Mouse (Mus musculus): ENCODE results near the gene Cidec. TPM values are rescaled to one million over a fixed set of nuclear protein-coding genes. Genes with fewer than 3 reads are reported as not detected.

The Cidec gene
- polyA plus RNA-seq, 1 experiment from 2014 or later = not detected

Other genes starting within 250 kb of the Cidec start
- gene Lhfpl4, start 240.4 kb downstream of the Cidec start, polyA plus RNA-seq (2016; fragmentation: Nextera tagmentation; extraction: Ambion mirVana) = 12.1 and 20.8 TPM in 2 replicates
- 45.7 and 52.3 TPM in 2 replicates for gene Mtmr14, start 197.9 kb downstream of the Cidec start, polyA plus RNA-seq (2016; fragmentation: Nextera tagmentation; extraction: Ambion mirVana)
- gene Cpne9, start 153.5 kb downstream of the Cidec start, polyA plus RNA-seq (2016; fragmentation: Nextera tagmentation; extraction: Ambion mirVana) = 0.35 and 0.58 TPM in 2 replicates
- gene Brpf1, start 128.6 kb downstream of the Cidec start, polyA plus RNA-seq (2016; fragmentation: Nextera tagmentation; extraction: Ambion mirVana) = 25.4 and 26.9 TPM in 2 replicates
- 15.7 and 16.1 TPM in 2 replicates for gene Ogg1, start 108.8 kb downstream of the Cidec start, polyA plus RNA-seq (2016; fragmentation: Nextera tagmentation; extraction: Ambion mirVana)
- gene Camk1, start 91.8 kb downstream of the Cidec start, polyA plus RNA-seq (2016; fragmentation: Nextera tagmentation; extraction: Ambion mirVana) = 42.3 and 58.0 TPM in 2 replicates
- gene Tada3, start 57.9 kb downstream of the Cidec start, polyA plus RNA-seq (2016; fragmentation: Nextera tagmentation; extraction: Ambion mirVana) = 63.1 and 63.9 TPM in 2 replicates
- gene Arpc4, start 57.6 kb downstream of the Cidec start, polyA plus RNA-seq (2016; fragmentation: Nextera tagmentation; extraction: Ambion mirVana) = 393 and 423 TPM in 2 replicates
- 5.3 and 7.4 TPM in 2 replicates for gene Ttll3, start 46.5 kb downstream of the Cidec start, polyA plus RNA-seq (2016; fragmentation: Nextera tagmentation; extraction: Ambion mirVana)
- 34.9 and 36.3 TPM in 2 replicates for gene Rpusd3, start 16.4 kb downstream of the Cidec start, polyA plus RNA-seq (2016; fragmentation: Nextera tagmentation; extraction: Ambion mirVana)
- 86.5 and 87.9 TPM in 2 replicates for gene Jagn1, start 6.8 kb upstream of the Cidec start, polyA plus RNA-seq (2016; fragmentation: Nextera tagmentation; extraction: Ambion mirVana)
- 1.7 and 2.2 TPM in 2 replicates for gene Il17re, start 22.7 kb upstream of the Cidec start, polyA plus RNA-seq (2016; fragmentation: Nextera tagmentation; extraction: Ambion mirVana)
- gene Il17rc, start 35.7 kb upstream of the Cidec start, polyA plus RNA-seq (2016; fragmentation: Nextera tagmentation; extraction: Ambion mirVana) = 6.0 and 6.7 TPM in 2 replicates
- 36.7 and 42.5 TPM in 2 replicates for gene Creld1, start 47.5 kb upstream of the Cidec start, polyA plus RNA-seq (2016; fragmentation: Nextera tagmentation; extraction: Ambion mirVana)
- 1.8 TPM in 2 replicates for gene Prrt3, start 66.2 kb upstream of the Cidec start, polyA plus RNA-seq (2016; fragmentation: Nextera tagmentation; extraction: Ambion mirVana)
- gene Emc3, start 95.9 kb upstream of the Cidec start, polyA plus RNA-seq (2016; fragmentation: Nextera tagmentation; extraction: Ambion mirVana) = 79.0 and 81.8 TPM in 2 replicates
- gene Fancd2, start 95.9 kb upstream of the Cidec start, polyA plus RNA-seq (2016; fragmentation: Nextera tagmentation; extraction: Ambion mirVana) = 13.2 and 18.1 TPM in 2 replicates
- gene Fancd2os, start 165.0 kb upstream of the Cidec start, polyA plus RNA-seq (2016; fragmentation: Nextera tagmentation; extraction: Ambion mirVana) = 0.20 and 0.21 TPM in 2 replicates
- 209 and 225 TPM in 2 replicates for gene Brk1, start 169.0 kb upstream of the Cidec start, polyA plus RNA-seq (2016; fragmentation: Nextera tagmentation; extraction: Ambion mirVana)
- 43.0 and 45.8 TPM in 2 replicates for gene Vhl, start 188.2 kb upstream of the Cidec start, polyA plus RNA-seq (2016; fragmentation: Nextera tagmentation; extraction: Ambion mirVana)
- 5.1 and 6.8 TPM in 2 replicates for gene Irak2, start 202.7 kb upstream of the Cidec start, polyA plus RNA-seq (2016; fragmentation: Nextera tagmentation; extraction: Ambion mirVana)

Data from hindbrain, embryonic 10.5 days (tissue).